Mouse (Mus musculus) MEL (cell line): Measurements from ENCODE around the gene Pipox. TPM values are rescaled to one million over a fixed set of nuclear protein-coding genes. Genes with fewer than 3 reads are reported as not detected.

Source experiments
- DNase-seq: peaks from one replicate; pipeline ENCODE4 v3.0.0; 2011; ENCODE audit warnings: low read depth, low spot score
- H3K27ac ChIP-seq: 2 replicates; pipeline ENCODE4 v1.5.1; 2012; ENCODE audit warnings: low read depth, mild to moderate bottlenecking, control low read depth, low read length, moderate library complexity; ENCODE audit not compliant: control insufficient read depth
- H3K27me3 ChIP-seq, 2 experiments: fragments of 150-350 bp in 1 of 2; sonication (generic) in 1 of 2; 2 replicates each; pipeline ENCODE4 v1.6.1; 2012; ENCODE audit warnings: low read length in 2 of 2, mild to moderate bottlenecking in 2 of 2, improper control_type of control experiment in 1 of 2, moderate library complexity in 1 of 2; ENCODE audit not compliant: insufficient read depth in 2 of 2, control insufficient read depth in 1 of 2
- H3K36me3 ChIP-seq, 2 experiments: 2 replicates each; pipeline ENCODE4 v1.6.1; 2012 to 2014; ENCODE audit warnings: low read length in 2 of 2, improper control_type of control experiment in 1 of 2, inconsistent platforms in 1 of 2, mild to moderate bottlenecking in 1 of 2; ENCODE audit not compliant: insufficient read depth in 2 of 2, control insufficient read depth in 1 of 2
- H3K4me1 ChIP-seq, 2 experiments: fragments of 150-350 bp in 1 of 2; sonication (generic) in 1 of 2; 2 replicates each; pipeline ENCODE4 v1.6.1; 2012; ENCODE audit warnings: low read length in 2 of 2, improper control_type of control experiment in 1 of 2, mild to moderate bottlenecking in 1 of 2; ENCODE audit not compliant: insufficient read depth in 2 of 2, control insufficient read depth in 1 of 2
- H3K4me3 ChIP-seq, 2 experiments: fragments of 150-350 bp in 1 of 2; sonication (generic) in 1 of 2; 2 replicates each; pipeline ENCODE4 v1.5.1; 2012; ENCODE audit warnings: low read depth in 2 of 2, low read length in 2 of 2, mild to moderate bottlenecking in 2 of 2, moderate library complexity in 2 of 2, control low read depth in 1 of 2, improper control_type of control experiment in 1 of 2; ENCODE audit not compliant: control insufficient read depth in 1 of 2, insufficient read depth in 1 of 2
- H3K79me2 ChIP-seq: 2 replicates; pipeline ENCODE4 v1.6.1; 2012; ENCODE audit warnings: mild to moderate bottlenecking, low read length, moderate library complexity; ENCODE audit not compliant: control insufficient read depth, poor library complexity, insufficient read depth
- H3K9ac ChIP-seq: 2 replicates; pipeline ENCODE4 v1.6.1; 2012; ENCODE audit warnings: low read depth, mild to moderate bottlenecking, control low read depth, low read length, moderate library complexity; ENCODE audit not compliant: control insufficient read depth, poor library complexity, severe bottlenecking
- H3K9me3 ChIP-seq: fragments of 150-350 bp; sonication (generic); replicated peaks from 2 replicates; pipeline ENCODE4 v1.6.1; 2012; ENCODE audit warnings: mild to moderate bottlenecking, low read length, improper control_type of control experiment, moderate library complexity; ENCODE audit not compliant: insufficient read depth
- E2F4 ChIP-seq: IDR thresholded peaks from 2 replicates; pipeline ENCODE4 v1.6.1; 2011; ENCODE audit warnings: low read depth, low read length, improper control_type of control experiment, borderline replicate concordance
- KAT2A ChIP-seq: conservative IDR thresholded peaks from 2 replicates; pipeline ENCODE4 v1.6.1; 2012; ENCODE audit warnings: low read depth, low read length, improper control_type of control experiment, inconsistent platforms
- MAFK ChIP-seq: IDR thresholded peaks from 2 replicates; pipeline ENCODE4 v1.6.1; 2011; ENCODE audit warnings: low read depth, mild to moderate bottlenecking, low read length, improper control_type of control experiment, borderline replicate concordance
- MEF2A ChIP-seq: IDR thresholded peaks from 2 replicates; pipeline ENCODE4 v1.6.1; 2014; ENCODE audit warnings: low read depth, mild to moderate bottlenecking, inconsistent platforms, low read length, improper control_type of control experiment; ENCODE audit not compliant: poor library complexity, insufficient replicate concordance, severe bottlenecking; ENCODE audit errors: extremely low read depth
- NRF1 ChIP-seq: IDR thresholded peaks from 2 replicates; pipeline ENCODE4 v1.6.1; 2014; ENCODE audit warnings: low read depth, mild to moderate bottlenecking, inconsistent platforms, low read length, improper control_type of control experiment, moderate library complexity; ENCODE audit not compliant: poor library complexity, insufficient read depth, severe bottlenecking
- POLR2A ChIP-seq, 2 experiments: IDR thresholded peaks; 2 replicates each; pipeline ENCODE4 v1.6.1; 2011 to 2012; ENCODE audit warnings: low read length in 2 of 2, mild to moderate bottlenecking in 2 of 2, control low read depth in 1 of 2, improper control_type of control experiment in 1 of 2, low read depth in 1 of 2, moderate library complexity in 1 of 2; ENCODE audit not compliant: control insufficient read depth in 1 of 2, insufficient read depth in 1 of 2, poor library complexity in 1 of 2
- POLR2AphosphoS2 ChIP-seq: IDR thresholded peaks from 2 replicates; pipeline ENCODE4 v1.6.1; 2011; ENCODE audit warnings: low read length, improper control_type of control experiment
- POLR2AphosphoS5 ChIP-seq: IDR thresholded peaks from 2 replicates; pipeline ENCODE4 v1.6.1; 2012; ENCODE audit warnings: low read depth, borderline replicate concordance, mild to moderate bottlenecking, inconsistent platforms, low read length, moderate library complexity, mixed read lengths
- RCOR1 ChIP-seq: IDR thresholded peaks from 2 replicates; pipeline ENCODE4 v1.6.1; 2012; ENCODE audit warnings: low read depth, mild to moderate bottlenecking, inconsistent platforms, low read length, improper control_type of control experiment
- SIN3A ChIP-seq: IDR thresholded peaks from 2 replicates; pipeline ENCODE4 v1.6.1; 2012; ENCODE audit warnings: low read length, improper control_type of control experiment, inconsistent platforms
- SMC3 ChIP-seq: IDR thresholded peaks from 2 replicates; pipeline ENCODE4 v1.6.1; 2011; ENCODE audit warnings: low read depth, low read length, improper control_type of control experiment
- USF2 ChIP-seq, 2 experiments: IDR thresholded peaks; 2 replicates each; pipeline ENCODE4 v1.6.1; 2011 to 2012; ENCODE audit warnings: improper control_type of control experiment in 2 of 2, low read length in 2 of 2, borderline replicate concordance in 1 of 2, inconsistent platforms in 1 of 2, low read depth in 1 of 2, mild to moderate bottlenecking in 1 of 2; ENCODE audit not compliant: insufficient read depth in 1 of 2
- ZC3H11A ChIP-seq: IDR thresholded peaks from 2 replicates; pipeline ENCODE4 v1.6.1; 2012; ENCODE audit warnings: low read depth, mild to moderate bottlenecking, inconsistent platforms, low read length, improper control_type of control experiment
- ZMIZ1 ChIP-seq: IDR thresholded peaks from 2 replicates; pipeline ENCODE4 v1.6.1; 2012; ENCODE audit warnings: low read depth, mild to moderate bottlenecking, inconsistent platforms, low read length, improper control_type of control experiment, moderate library complexity
- ZNF384 ChIP-seq: IDR thresholded peaks from 2 replicates; pipeline ENCODE4 v1.6.1; 2012; ENCODE audit warnings: low read depth, mild to moderate bottlenecking, inconsistent platforms, low read length, improper control_type of control experiment
- polyA plus RNA-seq, 2 experiments: library from polyadenylated mRNA; stranded (reverse) in 1 of 2; unstranded in 1 of 2; fragments of >175 nt in 1 of 2; fragments of >200 nt in 1 of 2; gene quantifications; 2 replicates each; pipeline versions ENCODE4 v1.2.1 to v1.2.4; 2012; ENCODE audit warnings: low replicate concordance in 2 of 2, low read depth in 1 of 2; ENCODE audit not compliant: insufficient read length in 2 of 2, insufficient read depth in 1 of 2, missing spikeins in 1 of 2
- total RNA-seq: library from RNA; depleted of rRNA; stranded (reverse); fragments of 300-350 nt; gene quantifications from 2 replicates; pipeline ENCODE4 v1.2.3, GENCODE M21; 2012

Gene Pipox
- total and polyA plus RNA-seq, 3 experiments: not detected

DNA sequence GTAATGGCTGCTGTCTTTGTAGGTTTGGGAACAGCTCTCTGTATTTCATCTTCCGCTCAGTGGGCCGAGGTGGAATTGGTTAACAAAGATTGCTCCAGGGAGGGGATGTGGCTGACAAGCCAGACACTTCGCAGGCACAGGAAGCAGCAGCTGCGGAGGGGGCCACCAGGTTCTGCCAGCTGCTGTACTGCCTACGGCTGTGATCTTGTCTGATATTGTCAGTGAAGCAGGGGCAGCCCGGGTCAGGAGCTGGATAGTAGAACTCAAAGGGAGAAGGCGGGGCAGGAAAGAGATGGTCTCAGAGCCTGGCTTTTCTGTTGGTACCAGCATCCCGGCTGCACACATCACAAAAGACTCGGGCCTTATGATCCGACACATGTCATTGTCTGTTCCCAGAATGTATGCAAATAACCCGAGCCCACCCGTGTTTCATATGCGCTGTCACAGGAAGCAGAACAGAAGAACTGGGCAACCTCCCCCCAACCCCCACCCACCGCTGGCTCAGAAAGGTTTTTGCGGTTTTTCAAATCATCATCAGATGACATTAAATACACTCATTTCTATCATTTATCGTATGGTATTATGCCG lies 6.4 kb downstream of the Pipox start:
- Histone ChIP-seq H3K9me3 (no peaks in the 10 kb centered on the region), H3K4me3 (no peak overlapping the region), H3K27ac (no peak overlapping the region), H3K27me3 (peaks cover 23 to 29% of the 10 kb centered on the region in 2 experiments), H3K36me3 (no peaks in the 10 kb centered on the region), H3K9ac (no peak overlapping the region), H3K79me2 (no peaks in the 10 kb centered on the region), H3K4me1 (no peaks in the 10 kb centered on the region)
- DNase-seq: no peak
- TF ChIP-seq POLR2A (IDR thresholded peaks at IDR 0.05; ENCODE audit: control insufficient read depth in 1 of 2, insufficient read depth in 1 of 2, low read depth in 1 of 2, low read length in 2 of 2, poor library complexity in 1 of 2) (no peak), NRF1 (no peak), ZNF384 (no peak), USF2 (IDR thresholded peaks at IDR 0.05; ENCODE audit: borderline replicate concordance in 1 of 2, insufficient read depth in 1 of 2, low read depth in 1 of 2, low read length in 2 of 2) (no peak), POLR2AphosphoS2 (no peak)

DNA sequence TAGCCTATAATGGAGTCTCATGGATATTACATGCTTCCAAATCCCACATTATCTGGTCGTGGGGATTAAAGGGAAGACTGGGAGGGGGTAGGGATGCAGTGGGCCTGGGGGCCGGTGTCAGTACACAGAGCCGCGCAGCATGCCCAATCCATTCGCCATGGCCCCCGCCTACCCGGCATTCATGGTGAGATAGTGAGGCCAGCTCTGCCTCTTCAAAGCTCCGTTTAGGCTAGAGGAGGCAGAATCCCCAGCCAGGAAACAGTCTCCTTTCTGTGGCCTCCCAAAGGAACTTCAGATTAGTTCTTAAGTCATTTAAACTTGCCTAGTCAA lies 8.7 kb downstream of the Pipox start:
- H3K27me3 ChIP-seq: peaks cover 14 to 19% of the 10 kb centered on the region in 2 experiments
- no peak for DNase-seq
- no peaks in the 10 kb centered on the region for H3K9me3 ChIP-seq
- H3K27ac ChIP-seq: no peak overlapping the region
- H3K79me2 ChIP-seq: no peaks in the 10 kb centered on the region
- H3K36me3 ChIP-seq: no peaks in the 10 kb centered on the region
- H3K9ac ChIP-seq: no peak overlapping the region
- H3K4me1 ChIP-seq: no peaks in the 10 kb centered on the region
- TF ChIP-seq ZNF384 (no peak), E2F4 (no peak), SMC3 (no peak), SIN3A (no peak), POLR2AphosphoS5 (no peak), ZMIZ1 (no peak), RCOR1 (no peak), KAT2A (no peak), MAFK (no peak), POLR2AphosphoS2 (no peak), ZC3H11A (no peak), MEF2A (no peak)
- no peak overlapping the region for H3K4me3 ChIP-seq
